Mouse (Mus musculus) thymus, adult 2 months (tissue): ENCODE results near the gene Hoxd4.

Experiments
- CTCF ChIP-seq: fragments of 200-500 bp; IDR thresholded peaks from 2 replicates; pipeline ENCODE4 v1.5.1; 2012; ENCODE audit warnings: mild to moderate bottlenecking, control low read depth, low read length, moderate library complexity, borderline replicate concordance; ENCODE audit not compliant: control insufficient read depth, poor library complexity, insufficient read depth; ENCODE audit errors: extremely low read depth
- POLR2A ChIP-seq: fragments of 200-500 bp; IDR thresholded peaks from 2 replicates; pipeline ENCODE4 v1.6.1; 2012; ENCODE audit warnings: mild to moderate bottlenecking, low read length, control low read depth, moderate library complexity; ENCODE audit not compliant: control insufficient read depth, poor library complexity, insufficient read depth; ENCODE audit errors: extremely low read depth

GRCm38 (mm10) chr2:74741979-74742277 lies 30.2 kb downstream of the Hoxd4 start:
- TF ChIP-seq CTCF (no peak), POLR2A (no peak)
